Mouse (Mus musculus) kidney, adult 18-20 months (tissue): ENCODE measurements around the gene Gm14819.
"Not testable (repeated sequence)": the region's sequence is repeated elsewhere in the genome, so short reads cannot be mapped to it uniquely, and the experiment has no call there.

ENCODE experiments used
- DNase-seq: peaks from one replicate; pipeline ENCODE4 v3.0.0; 2021

Gm14819 gene

DNA sequence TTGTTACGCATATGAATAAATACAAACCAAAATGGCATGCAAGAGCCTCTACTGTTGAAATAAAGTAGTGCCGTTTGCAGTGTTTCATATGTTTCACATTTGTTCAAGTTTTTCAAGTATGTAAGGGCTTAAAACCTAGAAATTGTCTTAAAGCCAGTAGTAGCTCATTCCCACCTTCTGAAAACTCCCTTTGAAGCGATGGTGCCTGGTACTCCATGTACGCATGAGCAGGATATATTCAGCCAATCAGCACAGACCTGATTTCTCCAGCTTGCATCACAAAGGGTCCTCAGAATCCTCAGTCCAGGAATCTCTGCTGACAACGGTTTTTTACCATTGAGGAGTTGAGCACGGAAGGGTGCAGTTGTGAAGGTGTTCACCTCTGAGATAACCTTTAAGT, at the start of gene Gm14819:
Gene Gm14819, plus strand, starts transcription at position 301 of the 400 bp plus-strand sequence.
- not testable (repeated sequence) for DNase-seq
